In genomic region chr3:96502181-96503082, GRCm38 (mm10) we compare ENCODE assay signal across 8 mouse cellular contexts. TPM values are rescaled to one million over a fixed set of nuclear protein-coding genes. Genes with fewer than 3 reads are reported as not detected.
A peak's percentile ranks its signal among the peaks of the same experiment; 100 is the strongest.
DNase-seq lines count a peak whose midpoint lies in the region; ATAC-seq and TF ChIP-seq lines count a peak whose summit lies in the region.

No protein-coding gene starts in this region.

- peak overlapping the region; percentile 80 for H3K27ac ChIP-seq in lung, embryonic 15.5 days
- peak overlapping the region; percentile 85 for H3K27ac ChIP-seq in heart, postnatal 0 days (ENCODE audit: low read depth)
- peak overlapping the region; percentile 83 for H3K27ac ChIP-seq in liver, embryonic 14.5 days

- TF ChIP-seq CTCF in brain, embryonic 14.5 days (IDR thresholded peaks at IDR 0.05; ENCODE audit: borderline replicate concordance, extremely low read depth, insufficient read depth, insufficient read length), result no peak
- TF ChIP-seq CTCF in heart, postnatal 0 days (IDR thresholded peaks at IDR 0.05; ENCODE audit: low read depth), result no peak
- no peak for TF ChIP-seq CTCF in liver, embryonic 14.5 days (IDR thresholded peaks at IDR 0.05; ENCODE audit: low read depth)

- no peak for ATAC-seq in lung, embryonic 15.5 days (ENCODE audit: borderline replicate concordance, extremely low read depth, low FRiP score, low TSS enrichment)
- no peak for ATAC-seq in heart, postnatal 0 days (ENCODE audit: insufficient read depth, low read depth)
- no peak for ATAC-seq in liver, embryonic 14.5 days (ENCODE audit: insufficient read depth)

- TF ChIP-seq EP300 in heart, postnatal 0 days (IDR thresholded peaks at IDR 0.05; ENCODE audit: low read depth), result no peak
- no peak for TF ChIP-seq EP300 in liver, embryonic 14.5 days (IDR thresholded peaks at IDR 0.05; ENCODE audit: low read depth)

- H3K4me3 ChIP-seq in lung, embryonic 15.5 days, result peak overlapping the region; percentile 75
- peak overlapping the region; percentile 61 for H3K4me3 ChIP-seq in heart, postnatal 0 days (ENCODE audit: low read depth, low read length)
- peak overlapping the region; percentile 81 to 87 for H3K4me3 ChIP-seq in liver, embryonic 14.5 days (ENCODE audit: insufficient read depth in 1 of 2, low read depth in 2 of 2, low read length in 2 of 2)

- no peak for TF ChIP-seq POLR2A in brain, embryonic 14.5 days (IDR thresholded peaks at IDR 0.05; ENCODE audit: borderline replicate concordance, extremely low read depth, insufficient read depth, insufficient read length, poor library complexity, severe bottlenecking)

- peaks cover 8% of the 10 kb centered on the region; the same call in 1 of the 2 replicates for H3K4me1 ChIP-seq in lung, embryonic 15.5 days
- H3K4me1 ChIP-seq in heart, postnatal 0 days (ENCODE audit: control insufficient read depth, insufficient read depth), result 0 out of 2 replicates have a peak, but pooled peaks cover under 1% of the 10 kb centered on the region
- peaks cover 0 to 7% of the 10 kb centered on the region in 2 experiments; a peak in 3 of 4 replicates for H3K4me1 ChIP-seq in liver, embryonic 14.5 days (replicated peaks; ENCODE audit: control insufficient read depth in 2 of 2, insufficient read depth in 2 of 2, low read length in 1 of 2)

- no peak for DNase-seq in lung, adult 18-20 months
- DNase-seq in brain, embryonic 14.5 days (ENCODE audit: low read depth), result peak; percentile 8
- DNase-seq in heart, postnatal 0 days (ENCODE audit: low spot score), result no peak
- DNase-seq in liver, embryonic 14.5 days (ENCODE audit: low read depth in 3 of 3, low spot score in 3 of 3), result no peak
- peak; percentile 49 for DNase-seq in thymus, postnatal 4 days
- DNase-seq in right cerebral cortex, postnatal 14 days, result no peak
- DNase-seq in urinary bladder, adult 2 months (ENCODE audit: low spot score), result no peak

- peak overlapping the region; percentile 86 for H3K4me2 ChIP-seq in lung, embryonic 15.5 days
- H3K4me2 ChIP-seq in heart, postnatal 0 days (ENCODE audit: low read depth, low read length), result peak overlapping the region; percentile 89
- peak overlapping the region; percentile 100 for H3K4me2 ChIP-seq in liver, embryonic 14.5 days (ENCODE audit: low read depth)

- under 1% methylated on average over 19 of the region's 19 CpGs for WGBS in lung, embryonic 15.5 days
- WGBS in heart, postnatal 0 days, result under 1% methylated on average over 19 of the region's 19 CpGs
- under 1% methylated on average over 19 of the region's 19 CpGs for WGBS in liver, embryonic 14.5 days (ENCODE audit: insufficient replicate concordance)

- H3K9me3 ChIP-seq in lung, embryonic 15.5 days, result no peaks in the 10 kb centered on the region
- H3K9me3 ChIP-seq in heart, postnatal 0 days (replicated peaks; ENCODE audit: control insufficient read depth, low read length), result no peaks in the 10 kb centered on the region
- H3K9me3 ChIP-seq in liver, embryonic 14.5 days (ENCODE audit: control insufficient read depth, low read length), result no peaks in the 10 kb centered on the region

- no peaks in the 10 kb centered on the region for H3K27me3 ChIP-seq in lung, embryonic 15.5 days
- H3K27me3 ChIP-seq in heart, postnatal 0 days (ENCODE audit: control insufficient read depth, insufficient read depth, low read length), result no peaks in the 10 kb centered on the region
- H3K27me3 ChIP-seq in liver, embryonic 14.5 days (ENCODE audit: control insufficient read depth, insufficient read depth, low read length), result no peaks in the 10 kb centered on the region

- H3K9ac ChIP-seq in lung, embryonic 15.5 days, result peak overlapping the region; percentile 50
- H3K9ac ChIP-seq in heart, postnatal 0 days (replicated peaks; ENCODE audit: low read depth, low read length), result peak overlapping the region; percentile 60
- H3K9ac ChIP-seq in liver, embryonic 14.5 days (replicated peaks), result peak overlapping the region; percentile 74

- H3K36me3 ChIP-seq in lung, embryonic 15.5 days, result no peaks in the 10 kb centered on the region
- H3K36me3 ChIP-seq in heart, postnatal 0 days (replicated peaks; ENCODE audit: control insufficient read depth, insufficient read depth, low read length), result no peaks in the 10 kb centered on the region
- no peaks in the 10 kb centered on the region for H3K36me3 ChIP-seq in liver, embryonic 14.5 days (replicated peaks; ENCODE audit: control insufficient read depth, insufficient read depth, low read depth)

RNA-seq across cellular contexts. Expression of gene Hfe2, which starts 22.5 kb away (rescaled TPM):
- 0.55 and 0.57 TPM in 2 replicates for polyA plus RNA-seq in lung, embryonic 15.5 days (2015; fragmentation: Nextera tagmentation; extraction: Ambion mirVana)
- polyA plus RNA-seq in brain, embryonic 14.5 days (2012; rRNA removed), result 0.58 and 0.66 TPM in 2 replicates
- total RNA-seq in heart, postnatal 0 days (2014; rRNA removed; ENCODE audit: low replicate concordance), result 68.1 and 81.3 TPM in 2 replicates
- polyA plus RNA-seq in heart, postnatal 0 days (2015; fragmentation: Nextera tagmentation; extraction: Ambion mirVana), result 24.7 and 25.9 TPM in 2 replicates
- 3.8 and 4.5 TPM in 2 replicates for polyA plus RNA-seq in liver, embryonic 14.5 days (2012; rRNA removed)
- polyA plus RNA-seq in liver, embryonic 14.5 days (2014; fragmentation: Nextera tagmentation; extraction: Ambion mirVana), result 4.3 and 4.4 TPM in 2 replicates
- 0.09 and 0.11 TPM in 2 replicates for polyA plus RNA-seq in urinary bladder, adult 2 months (2012; rRNA removed)

RNA-seq across cellular contexts. Expression of gene BC107364, which starts 50.3 kb away (rescaled TPM):
- polyA plus RNA-seq in lung, embryonic 15.5 days (2015; fragmentation: Nextera tagmentation; extraction: Ambion mirVana), result 0.14 TPM in 1 of 2 replicates, not detected in the other
- polyA plus RNA-seq in brain, embryonic 14.5 days (2012; rRNA removed), result 0.05 TPM in 1 of 2 replicates, not detected in the other
- not detected in 2 replicates for total RNA-seq in heart, postnatal 0 days (2014; rRNA removed; ENCODE audit: low replicate concordance)
- polyA plus RNA-seq in heart, postnatal 0 days (2015; fragmentation: Nextera tagmentation; extraction: Ambion mirVana), result 0.40 and 0.41 TPM in 2 replicates
- polyA plus RNA-seq in liver, embryonic 14.5 days (2012; rRNA removed), result not detected in 2 replicates
- polyA plus RNA-seq in liver, embryonic 14.5 days (2014; fragmentation: Nextera tagmentation; extraction: Ambion mirVana), result not detected in 2 replicates
- polyA plus RNA-seq in urinary bladder, adult 2 months (2012; rRNA removed), result 0.15 and 0.29 TPM in 2 replicates

RNA-seq across cellular contexts. Expression of gene Txnip, which starts 55.3 kb away (rescaled TPM):
- 129 and 141 TPM in 2 replicates for polyA plus RNA-seq in lung, embryonic 15.5 days (2015; fragmentation: Nextera tagmentation; extraction: Ambion mirVana)
- 110 and 138 TPM in 2 replicates for polyA plus RNA-seq in brain, embryonic 14.5 days (2012; rRNA removed)
- 1,058 and 1,196 TPM in 2 replicates for total RNA-seq in heart, postnatal 0 days (2014; rRNA removed; ENCODE audit: low replicate concordance)
- polyA plus RNA-seq in heart, postnatal 0 days (2015; fragmentation: Nextera tagmentation; extraction: Ambion mirVana), result 332 and 600 TPM in 2 replicates
- 33.2 and 42.8 TPM in 2 replicates for polyA plus RNA-seq in liver, embryonic 14.5 days (2012; rRNA removed)
- polyA plus RNA-seq in liver, embryonic 14.5 days (2014; fragmentation: Nextera tagmentation; extraction: Ambion mirVana), result 31.9 and 32.5 TPM in 2 replicates
- 712 and 742 TPM in 2 replicates for polyA plus RNA-seq in urinary bladder, adult 2 months (2012; rRNA removed)

Comparison
In these comparisons a context has a peak if more than half of its experiments do, and no peak if none do; other contexts are left out.
1. DNase-seq: peak in brain, embryonic 14.5 days (single experiment) and thymus, postnatal 4 days (single experiment); none in lung, adult 18-20 months (0 of 2), heart, postnatal 0 days (single experiment), liver, embryonic 14.5 days (0 of 3), right cerebral cortex, postnatal 14 days (single experiment) and urinary bladder, adult 2 months (single experiment).
2. Peak in every context shown above with its lines, with median percentiles within 50 percentile points of each other: H3K27ac ChIP-seq, H3K4me2 ChIP-seq, H3K4me3 ChIP-seq and H3K9ac ChIP-seq.